Mouse (Mus musculus) effector memory CD4-positive, alpha-beta T cell, adult 7 months (primary cell): ENCODE results near the gene Klhl3. TPM values are rescaled to one million over a fixed set of nuclear protein-coding genes. Genes with fewer than 3 reads are reported as not detected.

Source experiments
- polyA plus RNA-seq: library from polyadenylated mRNA; unstranded; fragments of 100-300 nt; shearing (Covaris generic); gene quantifications from one replicate; pipeline ENCODE4 v1.2.1, GENCODE M21; 2017

The Klhl3 gene
- polyA plus RNA-seq = 1.6 TPM

DNA sequence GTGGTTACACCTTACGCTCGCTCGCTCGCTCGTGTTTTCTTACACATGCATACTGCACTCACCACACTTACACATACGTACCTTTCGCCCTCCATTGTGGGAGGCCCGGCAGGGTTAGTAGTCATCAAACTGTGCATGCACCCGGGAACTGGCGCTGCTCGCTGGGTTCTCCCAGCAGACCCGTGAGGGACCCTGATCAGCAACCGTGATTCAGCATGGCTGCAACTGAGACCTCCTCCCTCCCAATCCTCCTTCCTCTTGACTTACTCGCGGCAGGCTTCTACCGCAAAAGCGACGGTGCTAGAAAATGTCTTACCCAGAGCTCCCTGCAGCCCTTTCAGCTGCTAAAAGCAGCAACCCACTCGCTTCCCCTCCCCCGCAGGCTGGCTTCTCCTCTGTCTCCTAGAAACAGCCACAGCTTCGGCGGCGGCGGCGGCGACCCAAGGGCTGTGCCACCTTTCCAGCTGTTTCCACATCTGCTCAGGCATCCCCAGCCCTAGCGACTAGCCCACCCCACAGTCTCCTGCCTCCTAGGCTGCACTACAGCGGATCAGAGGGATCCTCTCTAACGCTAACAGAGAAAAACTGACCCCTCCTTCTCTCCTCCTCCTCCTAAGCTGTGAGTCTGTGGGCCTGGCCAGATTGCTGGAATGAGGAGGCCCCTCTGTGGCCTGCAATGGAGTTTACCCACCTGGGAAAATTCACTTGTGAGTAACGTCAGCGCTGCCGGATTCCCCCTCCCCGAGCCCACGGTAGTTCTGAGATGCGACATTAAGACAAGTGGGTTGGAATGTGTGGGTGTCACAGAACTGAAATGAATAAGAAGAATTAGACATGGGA lies at the start of gene Klhl3:
Gene Klhl3, minus strand, starts transcription at position 532 of the 840 bp plus-strand sequence.

DNA sequence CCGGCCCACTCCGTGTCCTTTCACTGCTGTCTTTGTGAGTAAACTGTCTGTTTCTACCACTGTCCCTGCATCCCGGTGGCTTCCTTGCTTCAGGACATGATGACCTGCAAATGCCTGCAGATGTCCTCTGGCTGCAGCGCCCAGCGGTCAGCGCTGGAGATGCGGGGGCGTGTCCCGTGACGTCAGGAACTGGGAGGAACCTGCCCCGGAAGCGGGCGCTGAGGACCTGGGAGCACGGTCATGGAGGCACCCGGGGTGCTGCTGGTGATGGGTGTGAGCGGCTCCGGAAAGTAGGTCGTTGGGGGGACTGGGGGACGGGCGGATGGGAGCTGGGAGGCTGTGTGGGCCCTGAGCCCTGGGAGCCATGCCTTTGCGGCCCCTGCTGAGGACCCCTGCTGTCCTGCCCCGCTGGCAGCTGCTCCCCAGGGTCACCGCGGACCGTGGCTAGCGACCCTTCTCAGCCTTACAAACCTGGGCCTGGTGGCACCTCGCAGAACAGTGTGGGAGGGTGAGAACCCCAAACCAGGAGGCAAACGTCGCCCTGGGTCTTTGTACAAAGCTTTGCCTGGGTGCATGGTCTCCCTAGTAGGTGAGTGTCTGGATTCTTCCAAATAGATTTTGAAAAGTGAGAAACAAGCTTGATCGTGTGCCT lies 44.2 kb upstream of the Klhl3 start, which contains the start of gene Idnk:
Gene Idnk, plus strand, starts transcription at position 203 of the 652 bp plus-strand sequence.

DNA sequence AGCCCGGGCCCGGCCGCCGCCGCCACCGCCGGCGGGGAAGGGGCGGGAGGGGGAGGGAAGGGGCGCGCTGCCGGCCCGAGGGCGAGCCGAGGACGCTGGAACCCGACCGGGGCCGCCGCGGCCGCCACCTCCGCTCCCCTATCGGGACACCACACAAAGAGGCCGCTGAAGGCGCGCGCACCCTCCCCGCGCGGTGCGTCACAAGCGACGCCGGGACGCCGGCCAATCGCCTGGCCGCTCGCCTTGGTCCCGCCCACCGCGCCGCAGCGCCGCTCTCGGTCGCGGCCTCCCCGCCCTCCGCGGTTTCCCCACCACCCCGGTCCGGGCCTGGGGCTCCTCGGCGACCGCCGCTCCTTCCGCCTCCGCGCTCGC lies 15.0 kb upstream of the Klhl3 start, which contains the start of gene Hnrnpa0:
Gene Hnrnpa0, minus strand, starts transcription at position 161 of the 372 bp plus-strand sequence.

Other genes with a start within 250 kb of the Klhl3 start
- 0.13 TPM for gene Spock1, start 205.3 kb downstream of the Klhl3 start, polyA plus RNA-seq
- 73.0 TPM for gene Hnrnpa0, start 15.0 kb upstream of the Klhl3 start, polyA plus RNA-seq
- 140 TPM for gene Idnk, start 44.1 kb upstream of the Klhl3 start, polyA plus RNA-seq
- gene Ubqln1, start 102.1 kb upstream of the Klhl3 start, polyA plus RNA-seq = 138 TPM
- gene Gkap1, start 162.1 kb upstream of the Klhl3 start, polyA plus RNA-seq = 1.3 TPM
- gene Kif27, start 245.5 kb upstream of the Klhl3 start, polyA plus RNA-seq = 0.48 TPM